8 mouse cellular contexts compared by ENCODE assay signal in genomic region chr17:29330671-29331410, GRCm38 (mm10). TPM values are rescaled to one million over a fixed set of nuclear protein-coding genes. Genes with fewer than 3 reads are reported as not detected.
DNase-seq lines count a peak whose midpoint lies in the region; ATAC-seq and TF ChIP-seq lines count a peak whose summit lies in the region.

No protein-coding gene starts in this region.

- H3K36me3 ChIP-seq in hindbrain, embryonic 11.5 days (ENCODE audit: control insufficient read depth, insufficient read depth, low read length): peaks cover 8% of the 10 kb centered on the region; the same call in 1 of the 2 replicates
- H3K36me3 ChIP-seq in midbrain, postnatal 0 days (ENCODE audit: insufficient read depth, low read length): peaks cover 43% of the 10 kb centered on the region

- H3K4me3 ChIP-seq in hindbrain, embryonic 11.5 days (ENCODE audit: low read depth, low read length): no peak overlapping the region
- H3K4me3 ChIP-seq in midbrain, postnatal 0 days (ENCODE audit: low read depth, low read length): no peak overlapping the region

- DNase-seq in adrenal gland, adult 2 months: peak; percentile 73
- no peak for DNase-seq in adrenal gland, adult 18-20 months (ENCODE audit: low spot score in 2 of 2)
- peak; percentile 81 for DNase-seq in testis, postnatal 14 days (ENCODE audit: low spot score)
- no peak for DNase-seq in testis, postnatal 10 days (ENCODE audit: low spot score)
- DNase-seq in hindbrain, embryonic 11.5 days (ENCODE audit: low spot score): no peak
- peak; percentile 76 for DNase-seq in midbrain, postnatal 0 days (ENCODE audit: low spot score)
- no peak for DNase-seq in embryo, embryonic 9.5 days (ENCODE audit: extremely low spot score)
- no peak for DNase-seq in frontal cortex, postnatal 10 days (ENCODE audit: low spot score in 2 of 2)

- 38% methylated on average over 5 of the region's 5 CpGs for WGBS in hindbrain, embryonic 11.5 days
- WGBS in midbrain, postnatal 0 days: 27% methylated on average over 5 of the region's 5 CpGs

- no peak overlapping the region for H3K4me2 ChIP-seq in hindbrain, embryonic 11.5 days (replicated peaks; ENCODE audit: low read depth, low read length)
- no peak overlapping the region for H3K4me2 ChIP-seq in midbrain, postnatal 0 days (ENCODE audit: low read depth, low read length, poor library complexity, severe bottlenecking)

- peak overlapping the region; percentile 47; the same call in 1 of the 2 replicates for H3K27ac ChIP-seq in hindbrain, embryonic 11.5 days (ENCODE audit: low read depth, low read length)
- H3K27ac ChIP-seq in midbrain, postnatal 0 days (ENCODE audit: low read depth, low read length): peak overlapping the region; percentile 59; the same call in 1 of the 2 replicates

- no peak overlapping the region for H3K9ac ChIP-seq in hindbrain, embryonic 11.5 days (ENCODE audit: low read depth, low read length)
- H3K9ac ChIP-seq in midbrain, postnatal 0 days (replicated peaks; ENCODE audit: low read length, poor library complexity, severe bottlenecking): no peak overlapping the region

- TF ChIP-seq CTCF in midbrain, postnatal 0 days (IDR thresholded peaks at IDR 0.05): peak; percentile 25; the same call in 1 of the 2 replicates

- peaks cover 9% of the 10 kb centered on the region; the same call in 1 of the 2 replicates for H3K4me1 ChIP-seq in hindbrain, embryonic 11.5 days (replicated peaks; ENCODE audit: control insufficient read depth, insufficient read depth, low read length)
- peaks cover 12% of the 10 kb centered on the region for H3K4me1 ChIP-seq in midbrain, postnatal 0 days (ENCODE audit: insufficient read depth, low read length)

- no peak for ATAC-seq in hindbrain, embryonic 11.5 days (ENCODE audit: low FRiP score)
- no peak for ATAC-seq in midbrain, postnatal 0 days (ENCODE audit: low FRiP score)

- no peaks in the 10 kb centered on the region for H3K27me3 ChIP-seq in hindbrain, embryonic 11.5 days (ENCODE audit: control insufficient read depth, insufficient read depth, low read length)
- H3K27me3 ChIP-seq in midbrain, postnatal 0 days (ENCODE audit: insufficient read depth, low read length): no peaks in the 10 kb centered on the region

- no peaks in the 10 kb centered on the region for H3K9me3 ChIP-seq in hindbrain, embryonic 11.5 days (ENCODE audit: control insufficient read depth, low read length)
- no peaks in the 10 kb centered on the region for H3K9me3 ChIP-seq in midbrain, postnatal 0 days (ENCODE audit: low read length)

RNA-seq across cellular contexts. Expression of gene Pi16, which starts 13.4 kb away (rescaled TPM):
- 10 to 100 TPM; 23.1 to 35.5 TPM for total RNA-seq in adrenal gland, adult 2 months (2021)
- 21.5 and 29.9 TPM in 2 replicates for polyA plus RNA-seq in adrenal gland, adult 2 months (2012; rRNA removed)
- total RNA-seq in adrenal gland, adult 18-20 months (2021): 10 to 100 TPM; 16.8 to 52.3 TPM
- 0.32 and 0.67 TPM in 2 replicates for polyA plus RNA-seq in hindbrain, embryonic 11.5 days (2014; fragmentation: Nextera tagmentation; extraction: Ambion mirVana)
- 4.3 and 4.6 TPM in 2 replicates for total RNA-seq in midbrain, postnatal 0 days (2014; rRNA removed)
- 3.3 and 4.0 TPM in 2 replicates for polyA plus RNA-seq in midbrain, postnatal 0 days (2015; fragmentation: Nextera tagmentation; extraction: Ambion mirVana)

RNA-seq across cellular contexts. Expression of gene Mtch1, which starts 16.9 kb away (rescaled TPM):
- total RNA-seq in adrenal gland, adult 2 months (2021): 100 to 1,000 TPM; 220 to 280 TPM
- 331 and 392 TPM in 2 replicates for polyA plus RNA-seq in adrenal gland, adult 2 months (2012; rRNA removed)
- total RNA-seq in adrenal gland, adult 18-20 months (2021): 100 to 1,000 TPM; 252 to 293 TPM
- polyA plus RNA-seq in hindbrain, embryonic 11.5 days (2014; fragmentation: Nextera tagmentation; extraction: Ambion mirVana): 356 and 425 TPM in 2 replicates
- total RNA-seq in midbrain, postnatal 0 days (2014; rRNA removed): 605 and 625 TPM in 2 replicates
- polyA plus RNA-seq in midbrain, postnatal 0 days (2015; fragmentation: Nextera tagmentation; extraction: Ambion mirVana): 510 and 517 TPM in 2 replicates

RNA-seq across cellular contexts. Expression of gene Fgd2, which starts 29.9 kb away (rescaled TPM):
- 1 to 10 TPM; 2.6 to 3.4 TPM for total RNA-seq in adrenal gland, adult 2 months (2021)
- 10.0 and 17.2 TPM in 2 replicates for polyA plus RNA-seq in adrenal gland, adult 2 months (2012; rRNA removed)
- 1 to 10 TPM; 3.7 to 9.5 TPM for total RNA-seq in adrenal gland, adult 18-20 months (2021)
- polyA plus RNA-seq in hindbrain, embryonic 11.5 days (2014; fragmentation: Nextera tagmentation; extraction: Ambion mirVana): 2.7 and 4.2 TPM in 2 replicates
- total RNA-seq in midbrain, postnatal 0 days (2014; rRNA removed): 13.4 and 27.3 TPM in 2 replicates
- 14.4 and 16.5 TPM in 2 replicates for polyA plus RNA-seq in midbrain, postnatal 0 days (2015; fragmentation: Nextera tagmentation; extraction: Ambion mirVana)

Comparison
In these comparisons a context has a peak if more than half of its experiments do, and no peak if none do; other contexts are left out.
1. DNase-seq: peak in adrenal gland, adult 2 months (single experiment), testis, postnatal 14 days (single experiment) and midbrain, postnatal 0 days (single experiment); none in adrenal gland, adult 18-20 months (0 of 2), testis, postnatal 10 days (single experiment), hindbrain, embryonic 11.5 days (single experiment), embryo, embryonic 9.5 days (single experiment) and frontal cortex, postnatal 10 days (0 of 2).